Mouse (Mus musculus) liver, adult 2 months (tissue): ENCODE data around the gene Klhdc8b. TPM values are rescaled to one million over a fixed set of nuclear protein-coding genes. Genes with fewer than 3 reads are reported as not detected.

Experiments used
- DNase-seq: peaks from one replicate; pipeline ENCODE4 v3.0.0-alpha.2; 2011; ENCODE audit warnings: low read depth, low spot score; ENCODE audit errors: extremely low read depth
- H3K27ac ChIP-seq: fragments of 200-500 bp; replicated peaks from 2 replicates; pipeline ENCODE4 v1.5.1; 2012; ENCODE audit warnings: low read depth, mild to moderate bottlenecking, control low read depth, inconsistent platforms, low read length; ENCODE audit not compliant: insufficient read depth
- H3K27me3 ChIP-seq: fragments of 200-500 bp; 2 replicates; pipeline ENCODE4 v1.6.1; 2012; ENCODE audit warnings: mild to moderate bottlenecking, moderate library complexity, low read length, inconsistent platforms; ENCODE audit not compliant: control insufficient read depth, insufficient read depth
- H3K36me3 ChIP-seq: fragments of 200-500 bp; 2 replicates; pipeline ENCODE4 v1.6.1; 2012; ENCODE audit warnings: low read length, inconsistent platforms; ENCODE audit not compliant: control insufficient read depth, insufficient read depth
- H3K4me1 ChIP-seq: fragments of 200-500 bp; 2 replicates; pipeline ENCODE4 v1.6.1; 2011; ENCODE audit warnings: low read length; ENCODE audit not compliant: control insufficient read depth, insufficient read depth
- H3K4me3 ChIP-seq: fragments of 200-500 bp; 2 replicates; pipeline ENCODE4 v1.5.1; 2011; ENCODE audit warnings: low read depth, mild to moderate bottlenecking, control low read depth, low read length, moderate library complexity; ENCODE audit not compliant: insufficient read depth
- H3K79me2 ChIP-seq: fragments of 200-500 bp; 2 replicates; pipeline ENCODE4 v1.6.1; 2012; ENCODE audit warnings: inconsistent platforms, mild to moderate bottlenecking, low read length, moderate library complexity; ENCODE audit not compliant: control insufficient read depth, insufficient read depth
- H3K9ac ChIP-seq: fragments of 200-500 bp; 2 replicates; pipeline ENCODE4 v1.6.1; 2012; ENCODE audit warnings: low read depth, mild to moderate bottlenecking, control low read depth, inconsistent platforms, low read length
- CTCF ChIP-seq: fragments of 200-500 bp; IDR thresholded peaks from 2 replicates; pipeline ENCODE4 v1.5.1; 2011; ENCODE audit warnings: low read depth, low read length, control low read depth
- POLR2A ChIP-seq: fragments of 200-500 bp; IDR thresholded peaks from 2 replicates; pipeline ENCODE4 v1.6.1; 2011; ENCODE audit warnings: low read length, control low read depth; ENCODE audit not compliant: insufficient read depth; ENCODE audit errors: extremely low read depth
- WGBS: fragments of 180-500 bp; shearing (Covaris S2); methylation state at CpG from one replicate; pipeline ENCODE4 v1.1.7; 2018; 5-methylcytosine and 5-hydroxymethylcytosine counted together
- polyA plus RNA-seq: library from polyadenylated mRNA; depleted of rRNA; stranded (reverse); fragments of >200 nt; gene quantifications from 2 replicates; pipeline ENCODE4 v1.2.3, GENCODE M21; 2012
- total RNA-seq: library from RNA; depleted of rRNA; stranded (reverse); fragments of >200 nt; gene quantifications from 2 replicates; pipeline ENCODE4 v1.2.3, GENCODE M21; 2014

Klhdc8b gene
- total and polyA plus RNA-seq, 2 experiments = 8.7 to 25.6 TPM

DNA sequence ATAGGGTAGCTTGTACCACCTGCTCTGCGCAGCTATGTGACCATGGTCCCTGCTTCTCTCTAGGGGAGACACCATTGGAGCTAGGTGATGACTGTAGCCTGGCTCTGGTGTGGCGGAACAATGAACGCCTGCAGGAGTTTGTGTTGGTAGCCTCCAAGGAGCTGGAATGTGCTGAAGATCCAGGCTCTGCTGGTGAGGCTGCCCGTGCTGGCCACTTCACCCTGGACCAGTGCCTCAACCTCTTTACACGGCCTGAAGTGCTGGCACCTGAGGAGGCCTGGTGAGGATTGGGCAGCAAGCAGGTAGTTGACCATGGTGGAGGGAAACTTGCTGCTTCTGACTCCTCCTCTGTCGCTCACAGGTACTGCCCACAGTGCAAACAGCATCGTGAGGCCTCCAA, 37.9 kb upstream of the Klhdc8b start:
- Histone ChIP-seq H3K27ac (no peak overlapping the region), H3K4me3 (no peak overlapping the region), H3K27me3 (no peaks in the 10 kb centered on the region), H3K9ac (no peak overlapping the region), H3K79me2 (no peaks in the 10 kb centered on the region), H3K36me3 (peaks cover 48% of the 10 kb centered on the region), H3K4me1 (no peaks in the 10 kb centered on the region)
- WGBS = 96% methylated on average over 7 of the region's 7 CpGs
- TF ChIP-seq CTCF = no peak
- no peak for DNase-seq

- Histone ChIP-seq H3K36me3 (peaks cover 42% of the 10 kb centered on the region), H3K4me1 (peaks cover 10% of the 10 kb centered on the region; the same call in 1 of the 2 replicates), H3K27me3 (no peaks in the 10 kb centered on the region), H3K27ac (no peak overlapping the region), H3K4me3 (no peak overlapping the region), H3K79me2 (no peaks in the 10 kb centered on the region), H3K9ac (no peak overlapping the region)
- WGBS = 85% methylated on average over 10 of the region's 10 CpGs
- DNase-seq = no peak
- TF ChIP-seq CTCF (no peak), POLR2A (no peak)
These were observed 33.5 kb upstream of the Klhdc8b start for GRCm38 (mm10) chr9:108494905-108495304.

DNA sequence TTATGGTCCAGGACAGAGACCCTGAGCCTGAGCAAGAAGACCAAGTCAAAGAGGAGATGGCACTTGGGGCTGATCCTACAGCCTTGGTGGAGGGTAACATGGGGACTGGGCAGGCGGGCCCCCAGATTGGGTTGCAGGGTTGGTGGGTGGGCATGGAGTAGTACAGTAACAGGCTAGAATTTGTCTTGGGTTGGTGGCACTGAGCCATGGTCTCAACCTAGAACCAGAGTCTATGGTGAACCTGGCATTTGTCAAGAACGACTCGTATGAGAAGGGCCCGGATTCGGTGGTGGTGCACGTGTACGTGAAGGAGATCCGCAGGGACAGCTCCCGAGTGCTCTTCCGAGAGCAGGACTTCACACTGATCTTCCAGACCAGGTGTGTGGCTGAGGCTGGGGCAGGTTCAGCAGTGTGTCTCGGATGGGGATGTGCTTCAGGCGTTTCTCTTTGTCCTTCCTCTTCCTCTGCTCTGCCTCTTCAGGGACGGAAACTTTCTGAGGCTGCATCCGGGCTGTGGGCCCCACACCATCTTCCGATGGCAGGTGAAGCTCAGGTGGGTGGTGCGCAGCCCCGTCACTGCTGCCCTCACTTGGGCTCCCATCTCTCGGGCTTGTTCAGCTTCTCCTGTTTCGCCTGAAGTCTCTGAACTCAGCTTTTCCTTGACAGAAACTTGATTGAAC, 32.9 kb upstream of the Klhdc8b start:
- Histone ChIP-seq H3K27ac (no peak overlapping the region), H3K4me3 (no peak overlapping the region), H3K27me3 (no peaks in the 10 kb centered on the region), H3K79me2 (no peaks in the 10 kb centered on the region), H3K9ac (no peak overlapping the region), H3K4me1 (peaks cover 10% of the 10 kb centered on the region; the same call in 1 of the 2 replicates), H3K36me3 (peaks cover 42% of the 10 kb centered on the region)
- TF ChIP-seq CTCF (no peak), POLR2A (no peak)
- DNase-seq = no peak
- 96% methylated on average over 19 of the region's 19 CpGs for WGBS

- H3K79me2 ChIP-seq = no peaks in the 10 kb centered on the region
- no peak overlapping the region for H3K9ac ChIP-seq
- H3K36me3 ChIP-seq = peaks cover 33% of the 10 kb centered on the region
- TF ChIP-seq CTCF (no peak), POLR2A (no peak)
- no peaks in the 10 kb centered on the region for H3K27me3 ChIP-seq
- 96% methylated on average over 8 of the region's 8 CpGs for WGBS
- no peak for DNase-seq
- no peak overlapping the region for H3K4me3 ChIP-seq
- H3K4me1 ChIP-seq = peaks cover 10% of the 10 kb centered on the region; the same call in 1 of the 2 replicates
- H3K27ac ChIP-seq = no peak overlapping the region
These were observed 31.9 kb upstream of the Klhdc8b start for GRCm38 (mm10) chr9:108493246-108493645.

DNA sequence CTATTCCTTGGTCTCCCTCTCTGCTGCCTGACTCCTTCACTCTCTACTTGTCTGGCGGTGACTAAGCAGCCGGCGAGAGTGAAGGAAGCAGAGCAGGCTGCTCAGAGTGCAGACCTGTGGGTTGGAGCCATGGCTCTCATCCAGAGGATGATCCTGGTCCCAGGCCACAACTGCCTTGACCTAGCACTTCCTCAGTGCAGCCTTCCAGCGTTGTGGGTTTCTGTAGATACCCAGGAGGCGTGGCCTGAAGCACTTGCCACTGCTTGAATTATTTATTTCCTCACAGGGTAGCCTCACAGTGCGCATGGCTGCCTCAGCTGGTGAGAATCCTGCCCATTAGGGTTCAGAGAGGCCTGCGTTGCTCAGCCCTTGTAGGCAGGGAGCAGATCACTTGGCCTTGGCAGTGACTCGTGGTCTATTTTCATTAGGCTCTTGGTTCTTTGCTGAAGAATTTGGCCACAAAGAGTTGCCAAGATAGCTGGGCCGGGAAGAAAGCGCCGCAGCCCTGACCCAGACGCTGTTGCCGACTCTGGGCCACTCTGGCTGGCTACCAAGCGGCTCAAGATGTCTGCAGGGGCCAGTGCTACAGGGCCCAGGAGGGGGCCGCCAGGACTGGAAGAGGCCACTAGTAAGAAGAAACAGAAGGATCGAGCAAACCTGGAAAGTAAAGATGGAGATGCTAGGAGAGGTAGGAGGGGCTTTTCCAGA, 30.8 kb upstream of the Klhdc8b start:
- H3K36me3 ChIP-seq = peaks cover 29% of the 10 kb centered on the region
- H3K27me3 ChIP-seq = no peaks in the 10 kb centered on the region
- 66% methylated on average over 16 of the region's 16 CpGs for WGBS
- 0 out of 2 replicates have a peak overlapping the region, but pooled peaks have one; percentile 7 for H3K4me3 ChIP-seq
- no peaks in the 10 kb centered on the region for H3K79me2 ChIP-seq
- no peak for TF ChIP-seq CTCF
- no peak for TF ChIP-seq POLR2A
- peak; percentile 33 for DNase-seq
- H3K4me1 ChIP-seq = peaks cover 10% of the 10 kb centered on the region; the same call in 1 of the 2 replicates
- H3K9ac ChIP-seq = no peak overlapping the region; the same call in 1 of the 2 replicates
- no peak overlapping the region for H3K27ac ChIP-seq

- Histone ChIP-seq H3K79me2 (no peaks in the 10 kb centered on the region), H3K27me3 (no peaks in the 10 kb centered on the region), H3K4me3 (peak overlapping the region; percentile 82), H3K9ac (peak overlapping the region; percentile 85), H3K36me3 (peaks cover 21% of the 10 kb centered on the region), H3K4me1 (peaks cover 10% of the 10 kb centered on the region; the same call in 1 of the 2 replicates), H3K27ac (peak overlapping the region; percentile 72)
- no peak for DNase-seq
- no peak for TF ChIP-seq CTCF
- no peak for TF ChIP-seq POLR2A
- WGBS = 2% methylated on average over 12 of the region's 12 CpGs
These were observed 29.9 kb upstream of the Klhdc8b start for GRCm38 (mm10) chr9:108491286-108491580.
